Mouse (Mus musculus): Measurements from ENCODE around the gene Atp5d.

DNA sequence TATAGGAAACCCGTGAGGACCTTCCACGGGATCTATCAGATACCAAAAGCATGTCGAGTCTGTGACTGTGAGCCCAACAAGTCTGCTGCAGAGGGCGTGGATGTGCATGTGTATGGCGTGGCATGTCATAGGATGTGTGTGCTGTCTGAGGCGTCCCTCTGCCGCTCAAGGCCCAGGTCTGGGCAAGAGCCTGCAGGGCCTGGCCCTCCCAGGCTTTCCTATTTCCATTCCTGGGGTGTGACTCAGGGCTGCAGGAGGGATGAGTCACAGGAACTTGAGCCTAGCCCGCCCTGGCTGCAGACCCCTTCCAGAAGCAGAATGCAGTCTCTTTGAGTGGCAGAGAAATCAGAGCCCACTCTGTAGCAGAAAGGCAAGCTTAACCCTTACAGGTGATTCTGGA, 25.3 kb downstream of the Atp5d start:
- no peak for TF ChIP-seq POLR2A (IDR thresholded peaks at IDR 0.05; ENCODE audit: borderline replicate concordance, insufficient read depth, low read length)
- TF ChIP-seq CTCF (IDR thresholded peaks at IDR 0.05; ENCODE audit: borderline replicate concordance, insufficient read depth, low read depth, low read length), result no peak

All from cerebellum, adult 2 months (tissue).